Mouse (Mus musculus) midbrain, embryonic 10.5 days (tissue): ENCODE results near the gene Ltbp1. TPM values are rescaled to one million over a fixed set of nuclear protein-coding genes. Genes with fewer than 3 reads are reported as not detected.

Source experiments
- DNase-seq: peaks from one replicate; pipeline ENCODE4 v3.0.0-alpha.2; 2017; ENCODE audit warnings: low spot score
- H3K27ac ChIP-seq: fragments of 300-500 bp; sonication (generic); replicated peaks from 2 replicates; pipeline ENCODE4 v1.5.1; 2016; ENCODE audit warnings: mild to moderate bottlenecking
- H3K27me3 ChIP-seq: fragments of 300-500 bp; sonication (generic); 2 replicates; pipeline ENCODE4 v1.6.1; 2016; ENCODE audit warnings: low read depth, mild to moderate bottlenecking; ENCODE audit not compliant: poor library complexity, severe bottlenecking
- H3K36me3 ChIP-seq: fragments of 300-500 bp; sonication (generic); 2 replicates; pipeline ENCODE4 v1.6.1; 2016; ENCODE audit warnings: mild to moderate bottlenecking, moderate library complexity
- H3K4me1 ChIP-seq: fragments of 300-500 bp; sonication (generic); 2 replicates; pipeline ENCODE4 v1.6.1; 2016
- H3K4me3 ChIP-seq: fragments of 300-500 bp; sonication (generic); 2 replicates; pipeline ENCODE4 v1.5.1; 2016; ENCODE audit warnings: mild to moderate bottlenecking, moderate library complexity
- H3K9me3 ChIP-seq: fragments of 300-500 bp; sonication (generic); replicated peaks from 2 replicates; pipeline ENCODE4 v1.6.1; 2016; ENCODE audit warnings: mild to moderate bottlenecking
- WGBS: fragments of 180-500 bp; shearing (Covaris S2); methylation state at CpG from one replicate; pipeline ENCODE4 v1.1.7; 2016; 5-methylcytosine and 5-hydroxymethylcytosine counted together
- polyA plus RNA-seq: library from polyadenylated mRNA; unstranded; fragments of >200 nt; fragmentation: Nextera tagmentation; extraction: Ambion mirVana; gene quantifications from 2 replicates; pipeline ENCODE4 v1.2.1, GENCODE M21; 2016

Ltbp1 gene
- polyA plus RNA-seq, 1 experiment from 2014 or later = 5.4 TPM

GRCm38 (mm10) chr17:75388402-75388801, 383.0 kb downstream of the Ltbp1 start:
- Histone ChIP-seq H3K27ac (no peak overlapping the region), H3K4me3 (no peak overlapping the region), H3K4me1 (no peaks in the 10 kb centered on the region), H3K27me3 (no peaks in the 10 kb centered on the region), H3K9me3 (no peaks in the 10 kb centered on the region), H3K36me3 (peaks cover 6% of the 10 kb centered on the region; the same call in 1 of the 2 replicates)
- WGBS = 84% methylated on average over 4 of the region's 4 CpGs
- DNase-seq = no peak

GRCm38 (mm10) chr17:75390142-75390541, 384.8 kb downstream of the Ltbp1 start:
- 95% methylated on average over 10 of the region's 10 CpGs for WGBS
- no peak overlapping the region for H3K27ac ChIP-seq
- no peaks in the 10 kb centered on the region for H3K27me3 ChIP-seq
- H3K4me1 ChIP-seq = no peaks in the 10 kb centered on the region
- H3K4me3 ChIP-seq = no peak overlapping the region
- DNase-seq = no peak
- no peaks in the 10 kb centered on the region for H3K9me3 ChIP-seq
- H3K36me3 ChIP-seq = peaks cover 6% of the 10 kb centered on the region; the same call in 1 of the 2 replicates

- Histone ChIP-seq H3K27me3 (no peaks in the 10 kb centered on the region), H3K4me3 (no peak overlapping the region), H3K27ac (no peak overlapping the region), H3K4me1 (no peaks in the 10 kb centered on the region), H3K9me3 (no peaks in the 10 kb centered on the region), H3K36me3 (peaks cover 6% of the 10 kb centered on the region; the same call in 1 of the 2 replicates)
- no peak for DNase-seq
- WGBS = 89% methylated on average over 6 of the region's 6 CpGs
Measured at GRCm38 (mm10) chr17:75391429-75392192, 386.2 kb downstream of the Ltbp1 start.

- Histone ChIP-seq H3K9me3 (no peaks in the 10 kb centered on the region), H3K4me3 (no peak overlapping the region), H3K27me3 (no peaks in the 10 kb centered on the region), H3K27ac (no peak overlapping the region), H3K36me3 (no peaks in the 10 kb centered on the region), H3K4me1 (no peaks in the 10 kb centered on the region)
- 70% methylated on average over 4 of the region's 4 CpGs for WGBS
- DNase-seq = no peak
Measured at GRCm38 (mm10) chr17:75406405-75406804, 401.0 kb downstream of the Ltbp1 start.

- DNase-seq = no peak
- Histone ChIP-seq H3K36me3 (no peaks in the 10 kb centered on the region), H3K4me1 (no peaks in the 10 kb centered on the region), H3K9me3 (peaks cover 4% of the 10 kb centered on the region), H3K4me3 (no peak overlapping the region), H3K27ac (no peak overlapping the region), H3K27me3 (no peaks in the 10 kb centered on the region)
- WGBS = 88% methylated on average over 3 of the region's 3 CpGs
Measured at GRCm38 (mm10) chr17:75416861-75417260, 411.5 kb downstream of the Ltbp1 start.

- WGBS = 92% methylated on average over 2 of the region's 2 CpGs
Measured at GRCm38 (mm10) chr17:75434152-75434551, 428.8 kb downstream of the Ltbp1 start.

GRCm38 (mm10) chr17:75434871-75435270, 429.5 kb downstream of the Ltbp1 start:
- WGBS = 78% methylated on average over 3 of the region's 3 CpGs

More at GRCm38 (mm10) chr17:75434152-75434551, 428.8 kb downstream of the Ltbp1 start:
- Histone ChIP-seq H3K4me3 (no peak overlapping the region), H3K36me3 (no peaks in the 10 kb centered on the region), H3K27me3 (no peaks in the 10 kb centered on the region), H3K4me1 (peaks cover 27% of the 10 kb centered on the region), H3K27ac (no peak overlapping the region), H3K9me3 (no peaks in the 10 kb centered on the region)
- no peak for DNase-seq

GRCm38 (mm10) chr17:75435599-75435998, 430.2 kb downstream of the Ltbp1 start, which contains the start of gene Rasgrp3:
TSS of gene Rasgrp3 (plus strand) at chr17:75435896.
- 74% methylated on average over 6 of the region's 6 CpGs for WGBS
- no peak within 1 kb of the TSS for H3K27ac ChIP-seq
- no peaks in the 10 kb centered on the region for H3K36me3 ChIP-seq
- peaks cover 30% of the 10 kb centered on the region for H3K4me1 ChIP-seq
- no peaks in the 10 kb centered on the region for H3K27me3 ChIP-seq
- no peak within 1 kb of the TSS for H3K4me3 ChIP-seq
- no peaks in the 10 kb centered on the region for H3K9me3 ChIP-seq
- no peak for DNase-seq

More at GRCm38 (mm10) chr17:75434871-75435270, 429.5 kb downstream of the Ltbp1 start:
- H3K36me3 ChIP-seq = no peaks in the 10 kb centered on the region
- H3K4me1 ChIP-seq = peaks cover 30% of the 10 kb centered on the region
- H3K4me3 ChIP-seq = no peak overlapping the region
- H3K27me3 ChIP-seq = no peaks in the 10 kb centered on the region
- H3K27ac ChIP-seq = no peak overlapping the region
- H3K9me3 ChIP-seq = no peaks in the 10 kb centered on the region
- DNase-seq = no peak

- Histone ChIP-seq H3K4me3 (no peak overlapping the region), H3K27me3 (no peaks in the 10 kb centered on the region), H3K27ac (no peak overlapping the region), H3K36me3 (no peaks in the 10 kb centered on the region), H3K4me1 (peaks cover 30% of the 10 kb centered on the region), H3K9me3 (no peaks in the 10 kb centered on the region)
- DNase-seq = no peak
- 83% methylated on average over 8 of the region's 8 CpGs for WGBS
Measured at GRCm38 (mm10) chr17:75436095-75436494, 430.7 kb downstream of the Ltbp1 start.

- DNase-seq = no peak
- no peak overlapping the region for H3K4me3 ChIP-seq
- no peaks in the 10 kb centered on the region for H3K36me3 ChIP-seq
- 86% methylated on average over 6 of the region's 6 CpGs for WGBS
- H3K4me1 ChIP-seq = peaks cover 30% of the 10 kb centered on the region
- H3K9me3 ChIP-seq = no peaks in the 10 kb centered on the region
- H3K27ac ChIP-seq = no peak overlapping the region
- no peaks in the 10 kb centered on the region for H3K27me3 ChIP-seq
Measured at GRCm38 (mm10) chr17:75436819-75437218, 431.5 kb downstream of the Ltbp1 start.

GRCm38 (mm10) chr17:75437239-75437750, 431.9 kb downstream of the Ltbp1 start:
- Histone ChIP-seq H3K36me3 (no peaks in the 10 kb centered on the region), H3K9me3 (no peaks in the 10 kb centered on the region), H3K4me1 (peaks cover 27% of the 10 kb centered on the region), H3K27ac (no peak overlapping the region), H3K27me3 (no peaks in the 10 kb centered on the region), H3K4me3 (no peak overlapping the region)
- WGBS = 74% methylated on average over 11 of the region's 11 CpGs
- no peak for DNase-seq

GRCm38 (mm10) chr17:75438162-75438561, 432.8 kb downstream of the Ltbp1 start:
- peaks cover 18% of the 10 kb centered on the region for H3K4me1 ChIP-seq
- H3K4me3 ChIP-seq = no peak overlapping the region
- no peak overlapping the region; the same call in 1 of the 2 replicates for H3K27ac ChIP-seq
- 60% methylated on average over 5 of the region's 5 CpGs for WGBS
- H3K9me3 ChIP-seq = no peaks in the 10 kb centered on the region
- no peaks in the 10 kb centered on the region for H3K36me3 ChIP-seq
- DNase-seq = no peak
- no peaks in the 10 kb centered on the region for H3K27me3 ChIP-seq

- no peaks in the 10 kb centered on the region for H3K36me3 ChIP-seq
- no peaks in the 10 kb centered on the region for H3K27me3 ChIP-seq
- H3K27ac ChIP-seq = no peak overlapping the region
- H3K9me3 ChIP-seq = no peaks in the 10 kb centered on the region
- DNase-seq = no peak
- H3K4me1 ChIP-seq = peaks cover 17% of the 10 kb centered on the region
- WGBS = 76% methylated on average over 14 of the region's 14 CpGs
- H3K4me3 ChIP-seq = no peak overlapping the region
Measured at GRCm38 (mm10) chr17:75439062-75439461, 433.7 kb downstream of the Ltbp1 start.
